Mouse (Mus musculus): Measurements from ENCODE around the gene Nup35. TPM values are rescaled to one million over a fixed set of nuclear protein-coding genes. Genes with fewer than 3 reads are reported as not detected.

Nup35 gene
- polyA plus RNA-seq, 1 experiment from 2014 or later = 52.9 TPM

MicroRNA genes within 50 kb of the gene (microRNA counts, 519-probe panel; counts per million panel counts)
- microRNA mmu-miR-684 = not detected

Small RNA genes within 50 kb of the gene (microRNA-seq; reads per million reads assigned to microRNA genes)
- gene Mir684-1 = not detected

Other genes with a start within 250 kb of the Nup35 start
- 11.4 and 21.9 TPM in 2 replicates for gene Frzb, start 169.6 kb upstream of the Nup35 start, polyA plus RNA-seq (2014; fragmentation: Nextera tagmentation; extraction: Ambion mirVana)
- gene Nckap1, start 35.9 kb upstream of the Nup35 start, polyA plus RNA-seq (2014; fragmentation: Nextera tagmentation; extraction: Ambion mirVana) = 48.4 and 71.4 TPM in 2 replicates
- 17.1 and 20.5 TPM in 2 replicates for gene Dusp19, start 191 bp upstream of the Nup35 start, polyA plus RNA-seq (2014; fragmentation: Nextera tagmentation; extraction: Ambion mirVana)